Mouse (Mus musculus) embryonic fibroblast, embryonic 13.5 days (primary cell): ENCODE results near the gene Prss36.

Experiments used
- CTCF ChIP-seq: IDR thresholded peaks from 2 replicates; pipeline ENCODE4 v1.5.1; 2011; ENCODE audit warnings: mild to moderate bottlenecking, control low read depth, low read length, moderate library complexity, borderline replicate concordance; ENCODE audit not compliant: insufficient read depth
- POLR2A ChIP-seq: IDR thresholded peaks from 2 replicates; pipeline ENCODE4 v1.6.1; 2011; ENCODE audit warnings: low read depth, mild to moderate bottlenecking, control low read depth, low read length, moderate library complexity

DNA sequence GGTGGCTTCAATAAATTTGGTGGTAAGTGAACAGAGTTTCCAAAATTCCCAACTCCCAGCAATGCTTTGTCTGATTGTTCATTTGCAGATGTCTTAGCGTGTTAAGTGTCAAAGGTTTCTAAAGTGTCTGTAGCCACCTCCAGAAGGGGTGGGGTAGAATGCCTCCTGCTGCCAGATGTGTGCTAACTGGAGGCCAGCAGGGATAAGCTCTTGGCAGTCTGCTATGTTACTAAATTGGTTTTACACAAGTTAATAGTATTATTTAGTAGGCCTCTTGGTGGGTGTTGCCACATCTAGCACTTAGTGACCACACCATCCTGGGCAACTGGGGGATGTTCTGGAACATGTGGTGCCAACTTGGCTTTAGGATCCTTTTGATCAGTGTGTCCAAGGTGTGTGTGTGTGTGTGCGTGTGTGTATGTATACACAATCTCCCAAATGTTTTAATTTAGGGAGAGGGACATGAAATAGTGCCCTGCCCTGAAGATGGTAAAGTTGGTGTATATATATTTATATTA is 27.9 kb upstream of the Prss36 start:
- TF ChIP-seq CTCF (no peak), POLR2A (no peak)
